22 mouse cellular contexts compared by ENCODE assay signal in the genomic region with DNA sequence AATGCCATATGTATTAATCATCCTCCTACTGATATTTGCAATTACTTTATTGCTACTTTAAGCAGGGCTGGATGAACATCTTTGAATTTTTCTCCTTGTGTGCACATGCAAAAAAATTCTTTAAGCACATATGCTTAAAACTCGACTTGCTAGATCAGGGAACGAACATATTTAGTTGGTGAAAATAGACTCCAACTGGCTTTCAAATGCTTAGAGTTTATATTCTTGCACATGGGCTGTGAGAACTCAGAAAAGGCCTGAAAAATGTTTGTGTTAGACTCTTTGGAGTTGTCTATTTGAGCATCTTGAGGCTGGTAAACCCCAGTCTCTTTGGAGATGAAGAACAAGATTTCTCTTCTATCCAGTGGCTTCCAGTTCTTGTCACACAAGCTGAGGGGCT. TPM values are rescaled to one million over a fixed set of nuclear protein-coding genes. Genes with fewer than 3 reads are reported as not detected.
DNase-seq lines count a peak whose midpoint lies in the region; ATAC-seq lines count a peak whose summit lies in the region.
"Had no signal": no experiment of that assay in that cellular context is flagged by ENCODE, and none has a peak within 500 bp of the region (broad histone marks: within the 10 kb centered on the region; RNA-seq: fewer than 3 reads in every experiment).

No protein-coding gene starts in this region.

- H3K36me3 ChIP-seq in hindbrain, embryonic 13.5 days = no peaks in the 10 kb centered on the region
- H3K36me3 ChIP-seq: embryonic facial prominence, embryonic 13.5 days; embryonic facial prominence, embryonic 15.5 days; forebrain, embryonic 10.5 days; forebrain, embryonic 15.5 days had no signal

- H3K9ac ChIP-seq in hindbrain, embryonic 13.5 days = no peak overlapping the region
- H3K9ac ChIP-seq: embryonic facial prominence, embryonic 13.5 days; embryonic facial prominence, embryonic 15.5 days; forebrain, embryonic 13.5 days; forebrain, embryonic 15.5 days had no signal

- no peak overlapping the region for H3K27ac ChIP-seq in hindbrain, embryonic 13.5 days
- H3K27ac ChIP-seq: embryonic facial prominence, embryonic 13.5 days; embryonic facial prominence, embryonic 15.5 days; forebrain, embryonic 10.5 days; forebrain, embryonic 13.5 days; forebrain, embryonic 15.5 days had no signal

- no peaks in the 10 kb centered on the region for H3K27me3 ChIP-seq in hindbrain, embryonic 13.5 days
- H3K27me3 ChIP-seq: embryonic facial prominence, embryonic 13.5 days; embryonic facial prominence, embryonic 15.5 days; forebrain, embryonic 13.5 days; forebrain, embryonic 15.5 days had no signal

- no peaks in the 10 kb centered on the region for H3K9me3 ChIP-seq in hindbrain, embryonic 13.5 days
- H3K9me3 ChIP-seq: embryonic facial prominence, embryonic 13.5 days; embryonic facial prominence, embryonic 15.5 days; forebrain, embryonic 10.5 days; forebrain, embryonic 13.5 days; forebrain, embryonic 15.5 days had no signal

- H3K4me2 ChIP-seq in hindbrain, embryonic 13.5 days = no peak overlapping the region
- H3K4me2 ChIP-seq: embryonic facial prominence, embryonic 13.5 days; embryonic facial prominence, embryonic 15.5 days; forebrain, embryonic 13.5 days; forebrain, embryonic 15.5 days had no signal

- WGBS in hindbrain, embryonic 13.5 days = 88% methylated on average over 2 of the region's 2 CpGs

- no peak overlapping the region for H3K4me3 ChIP-seq in hindbrain, embryonic 13.5 days
- H3K4me3 ChIP-seq: embryonic facial prominence, embryonic 13.5 days; embryonic facial prominence, embryonic 15.5 days; erythroblast, embryonic 14.5 days; forebrain, embryonic 10.5 days; forebrain, embryonic 13.5 days; forebrain, embryonic 15.5 days had no signal

- no peaks in the 10 kb centered on the region for H3K4me1 ChIP-seq in hindbrain, embryonic 13.5 days (replicated peaks)
- H3K4me1 ChIP-seq: embryonic facial prominence, embryonic 13.5 days; embryonic facial prominence, embryonic 15.5 days; forebrain, embryonic 10.5 days; forebrain, embryonic 13.5 days; forebrain, embryonic 15.5 days had no signal

- ATAC-seq in frontal cortex, adult (ENCODE audit: low TSS enrichment) = peak; percentile 52; the same call in 1 of the 2 replicates
- no peak for ATAC-seq in hindbrain, embryonic 13.5 days (ENCODE audit: low FRiP score)
- ATAC-seq: forebrain, embryonic 13.5 days; forebrain, embryonic 15.5 days had no signal

- DNase-seq in frontal cortex, postnatal 36 days (ENCODE audit: low spot score in 2 of 2) = no peak
- peak; percentile 35 for DNase-seq in brain, adult 2 months (ENCODE audit: low read depth, low spot score)
- DNase-seq in brain, embryonic 18.5 days (ENCODE audit: low read depth, low spot score) = peak; percentile 45
- DNase-seq in layer of hippocampus, adult 9-11 months = no peak
- DNase-seq: adrenal gland, adult 2 months; adrenal gland, postnatal 10 days; adrenal gland, postnatal 25 days; cerebellum, adult 11 months; cerebellum, adult 18-20 months; cerebellum, adult 8-10 months; cerebellum, adult 9-11 months; cerebellum, postnatal 14 days; cerebellum, postnatal 36 days; embryo, embryonic 11 days had no signal

RNA-seq across cellular contexts. Expression of a gene that starts 48.2 kb away (rescaled TPM):
- polyA plus RNA-seq in hindbrain, embryonic 13.5 days (2015; fragmentation: Nextera tagmentation; extraction: Ambion mirVana) = 62.6 and 62.8 TPM in 2 replicates

Comparison
In these comparisons a context has a peak if more than half of its experiments do, and no peak if none do; other contexts are left out.
1. DNase-seq: peak in brain, adult 2 months (single experiment) and brain, embryonic 18.5 days (single experiment); none in frontal cortex, postnatal 36 days (0 of 2) and layer of hippocampus, adult 9-11 months (single experiment).